In the genomic region with DNA sequence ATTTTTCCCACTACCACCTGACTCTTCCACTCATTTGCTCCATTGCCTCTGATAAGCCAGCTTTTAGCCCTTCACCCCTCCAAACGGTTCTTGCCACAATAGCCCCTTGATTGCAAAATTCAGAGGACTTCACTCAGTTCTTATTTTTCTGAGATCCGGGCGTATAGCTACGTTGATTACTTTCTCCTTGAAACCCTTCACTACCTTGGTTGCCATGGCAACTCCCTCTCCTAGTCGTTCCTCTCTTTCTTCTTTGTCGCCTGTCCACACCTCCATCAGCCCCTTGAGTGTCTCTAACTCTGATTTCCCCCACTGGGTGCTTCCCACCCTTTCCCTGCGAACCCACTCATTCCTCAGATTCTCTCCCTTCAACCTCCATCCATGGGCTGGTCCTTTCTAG, we compare ENCODE assay signal across 12 mouse cellular contexts. TPM values are rescaled to one million over a fixed set of nuclear protein-coding genes. Genes with fewer than 3 reads are reported as not detected.
DNase-seq lines count a peak whose midpoint lies in the region; ATAC-seq and TF ChIP-seq lines count a peak whose summit lies in the region.
"Had no signal": no experiment of that assay in that cellular context is flagged by ENCODE, and none has a peak within 500 bp of the region (broad histone marks: within the 10 kb centered on the region; RNA-seq: fewer than 3 reads in every experiment).

No protein-coding gene starts in this region.

- 0 out of 2 replicates have a peak, but pooled peaks have one; percentile 14 for ATAC-seq in forebrain, embryonic 13.5 days
- ATAC-seq in limb, embryonic 12.5 days (ENCODE audit: insufficient number of reproducible peaks, insufficient read depth, low FRiP score, low TSS enrichment, low read depth): no peak
- no peak for ATAC-seq in kidney, embryonic 14.5 days (ENCODE audit: low FRiP score, low TSS enrichment)

- 0 out of 2 replicates have a peak overlapping the region, but pooled peaks have one; percentile 24 for H3K27ac ChIP-seq in left cerebral cortex, adult 2 months
- peak overlapping the region; percentile 80 for H3K27ac ChIP-seq in forebrain, embryonic 13.5 days
- H3K27ac ChIP-seq in limb, embryonic 12.5 days: peak overlapping the region; percentile 50; the same call in 1 of the 2 replicates
- H3K27ac ChIP-seq in heart, embryonic 10.5 days: no peak overlapping the region
- no peak overlapping the region for H3K27ac ChIP-seq in kidney, embryonic 14.5 days (ENCODE audit: low read depth, low read length)
- H3K27ac ChIP-seq: heart, embryonic 13.5 days had no signal

- H3K9me3 ChIP-seq in forebrain, embryonic 13.5 days (replicated peaks): no peaks in the 10 kb centered on the region
- H3K9me3 ChIP-seq in limb, embryonic 12.5 days: no peaks in the 10 kb centered on the region
- H3K9me3 ChIP-seq in heart, embryonic 10.5 days: no peaks in the 10 kb centered on the region
- H3K9me3 ChIP-seq in kidney, embryonic 14.5 days (ENCODE audit: control insufficient read depth, low read length): no peaks in the 10 kb centered on the region
- H3K9me3 ChIP-seq: heart, embryonic 13.5 days had no signal

- intact Hi-C loops in left cerebral cortex, adult 2 months (cut with DNase I): no loop called here
- intact Hi-C loops in left cerebral cortex, postnatal 36 days (cut with DNase I): no loop called here

- peaks cover 58% of the 10 kb centered on the region for H3K4me1 ChIP-seq in forebrain, embryonic 13.5 days
- H3K4me1 ChIP-seq in limb, embryonic 12.5 days (replicated peaks): peaks cover 76% of the 10 kb centered on the region
- H3K4me1 ChIP-seq in heart, embryonic 10.5 days: peaks cover 37% of the 10 kb centered on the region
- no peaks in the 10 kb centered on the region for H3K4me1 ChIP-seq in kidney, embryonic 14.5 days (ENCODE audit: control insufficient read depth, insufficient read depth, low read length)

- no peaks in the 10 kb centered on the region for H3K36me3 ChIP-seq in forebrain, embryonic 13.5 days (ENCODE audit: poor library complexity, severe bottlenecking)
- no peaks in the 10 kb centered on the region for H3K36me3 ChIP-seq in limb, embryonic 12.5 days
- H3K36me3 ChIP-seq in heart, embryonic 10.5 days: peaks cover under 1% of the 10 kb centered on the region; the same call in 1 of the 2 replicates
- H3K36me3 ChIP-seq in kidney, embryonic 14.5 days (ENCODE audit: control insufficient read depth, insufficient read depth, low read length): peaks cover under 1% of the 10 kb centered on the region; the same call in 1 of the 2 replicates

- H3K27me3 ChIP-seq in forebrain, embryonic 13.5 days: peaks cover 22% of the 10 kb centered on the region
- no peaks in the 10 kb centered on the region for H3K27me3 ChIP-seq in limb, embryonic 12.5 days
- H3K27me3 ChIP-seq in heart, embryonic 10.5 days (ENCODE audit: insufficient read depth, poor library complexity, severe bottlenecking): peaks cover 10% of the 10 kb centered on the region; the same call in 1 of the 2 replicates
- no peaks in the 10 kb centered on the region for H3K27me3 ChIP-seq in kidney, embryonic 14.5 days (ENCODE audit: control insufficient read depth, insufficient read depth, low read length)

- no peak for TF ChIP-seq CTCF in left cerebral cortex, adult 2 months (IDR thresholded peaks at IDR 0.05)

- no peak overlapping the region for H3K4me3 ChIP-seq in left cerebral cortex, adult 2 months
- no peak overlapping the region for H3K4me3 ChIP-seq in forebrain, embryonic 13.5 days
- H3K4me3 ChIP-seq in limb, embryonic 12.5 days (replicated peaks): no peak overlapping the region
- H3K4me3 ChIP-seq in heart, embryonic 10.5 days: no peak overlapping the region
- no peak overlapping the region for H3K4me3 ChIP-seq in kidney, embryonic 14.5 days (ENCODE audit: low read length)
- H3K4me3 ChIP-seq: heart, embryonic 13.5 days had no signal

- peak in 1 of 2 experiments; percentile 36 for DNase-seq in left cerebral cortex, adult 2 months (ENCODE audit: extremely low spot score in 1 of 2, low spot score in 2 of 2)
- no peak for DNase-seq in left cerebral cortex, postnatal 36 days (ENCODE audit: low spot score in 2 of 2)
- peak; percentile 75 for DNase-seq in R1 (ENCODE audit: low read depth, low spot score)
- DNase-seq in spleen, postnatal 36 days (ENCODE audit: low spot score in 2 of 2): no peak
- no peak for DNase-seq in heart, embryonic 10.5 days (ENCODE audit: low spot score)
- DNase-seq: kidney, adult 18-20 months had no signal

- WGBS in forebrain, embryonic 13.5 days: 18% methylated on average over 7 of the region's 7 CpGs
- WGBS in limb, embryonic 12.5 days: 23% methylated on average over 7 of the region's 7 CpGs
- 42% methylated on average over 7 of the region's 7 CpGs for WGBS in heart, embryonic 10.5 days
- WGBS in kidney, embryonic 14.5 days: 34% methylated on average over 7 of the region's 7 CpGs

- H3K9ac ChIP-seq in forebrain, embryonic 13.5 days: no peak overlapping the region
- no peak overlapping the region; the same call in 1 of the 2 replicates for H3K9ac ChIP-seq in limb, embryonic 12.5 days (replicated peaks)
- no peak overlapping the region for H3K9ac ChIP-seq in kidney, embryonic 14.5 days (ENCODE audit: low read depth, low read length)
- H3K9ac ChIP-seq: heart, embryonic 13.5 days had no signal

- H3K4me2 ChIP-seq in forebrain, embryonic 13.5 days: no peak overlapping the region
- H3K4me2 ChIP-seq in limb, embryonic 12.5 days: no peak overlapping the region
- no peak overlapping the region for H3K4me2 ChIP-seq in kidney, embryonic 14.5 days (replicated peaks; ENCODE audit: low read depth, low read length)
- H3K4me2 ChIP-seq: heart, embryonic 13.5 days had no signal

RNA-seq across cellular contexts. Expression of gene Nnat, which starts 22.8 kb away (rescaled TPM):
- 100 to 1,000 TPM; 225 to 280 TPM for total RNA-seq in left cerebral cortex, adult 2 months (2021)
- total RNA-seq in left cerebral cortex, postnatal 36 days (2021): 100 to 1,000 TPM; 188 to 255 TPM
- polyA plus RNA-seq in forebrain, embryonic 13.5 days (2015; fragmentation: Nextera tagmentation; extraction: Ambion mirVana): 6,508 and 7,407 TPM in 2 replicates
- 1,818 and 1,932 TPM in 2 replicates for polyA plus RNA-seq in limb, embryonic 12.5 days (2016; fragmentation: Nextera tagmentation; extraction: Ambion mirVana)
- 253 and 592 TPM in 2 replicates for polyA plus RNA-seq in heart, embryonic 10.5 days (2016; fragmentation: Nextera tagmentation; extraction: Ambion mirVana)
- polyA plus RNA-seq in kidney, embryonic 14.5 days (2014; fragmentation: Nextera tagmentation; extraction: Ambion mirVana): 248 and 307 TPM in 2 replicates
- total RNA-seq: liver, adult 2 months; megakaryocyte-erythroid progenitor cell, adult 5-6 weeks had no signal
- polyA plus RNA-seq: liver, adult 2 months had no signal

RNA-seq across cellular contexts. Expression of gene Blcap, which starts 34.0 kb away (rescaled TPM):
- 100 to 1,000 TPM; 109 to 111 TPM for total RNA-seq in left cerebral cortex, adult 2 months (2021)
- 100 to 1,000 TPM in 1 of 2 experiments, 10 to 100 TPM in 1; 90.4 to 113 TPM for total RNA-seq in left cerebral cortex, postnatal 36 days (2021)
- polyA plus RNA-seq in forebrain, embryonic 13.5 days (2015; fragmentation: Nextera tagmentation; extraction: Ambion mirVana): 161 and 187 TPM in 2 replicates
- polyA plus RNA-seq in limb, embryonic 12.5 days (2016; fragmentation: Nextera tagmentation; extraction: Ambion mirVana): 68.7 and 69.3 TPM in 2 replicates
- 38.3 and 38.6 TPM in 2 replicates for polyA plus RNA-seq in heart, embryonic 10.5 days (2016; fragmentation: Nextera tagmentation; extraction: Ambion mirVana)
- polyA plus RNA-seq in kidney, embryonic 14.5 days (2014; fragmentation: Nextera tagmentation; extraction: Ambion mirVana): 48.7 and 49.5 TPM in 2 replicates

Comparison
In these comparisons a context has a peak if more than half of its experiments do, and no peak if none do; other contexts are left out.
1. H3K27ac ChIP-seq: peak in left cerebral cortex, adult 2 months (single experiment), forebrain, embryonic 13.5 days (single experiment) and limb, embryonic 12.5 days (single experiment); none in heart, embryonic 10.5 days (single experiment) and kidney, embryonic 14.5 days (single experiment).